Mouse (Mus musculus) lung, postnatal 0 days (tissue): ENCODE measurements around the gene Nmrk2. TPM values are rescaled to one million over a fixed set of nuclear protein-coding genes. Genes with fewer than 3 reads are reported as not detected.
"Not testable (repeated sequence)": the region's sequence is repeated elsewhere in the genome, so short reads cannot be mapped to it uniquely, and the experiment has no call there.

Source experiments
- ATAC-seq: fragments of 200-750 bp; cut with Nextera tagmentation; 2 replicates; pipeline ENCODE4 v1.8.0; 2017; ENCODE audit warnings: moderate library complexity
- DNase-seq: peaks from one replicate; pipeline ENCODE4 v3.0.0-alpha.2; 2016; ENCODE audit warnings: low spot score
- H3K27ac ChIP-seq: fragments of 300-500 bp; sonication (generic); 2 replicates; pipeline ENCODE4 v1.5.1; 2014; ENCODE audit warnings: antibody characterized with exemption, mild to moderate bottlenecking, low read length, mixed read lengths
- H3K27me3 ChIP-seq: fragments of 300-500 bp; sonication (generic); replicated peaks from 2 replicates; pipeline ENCODE4 v1.6.1; 2014; ENCODE audit warnings: low read length, mixed read lengths; ENCODE audit not compliant: insufficient read depth
- H3K36me3 ChIP-seq: fragments of 300-500 bp; sonication (generic); 2 replicates; pipeline ENCODE4 v1.6.1; 2014; ENCODE audit warnings: low read length, mixed read lengths; ENCODE audit not compliant: insufficient read depth
- H3K4me1 ChIP-seq: fragments of 300-500 bp; sonication (generic); 2 replicates; pipeline ENCODE4 v1.6.1; 2014; ENCODE audit warnings: antibody characterized with exemption, low read depth, low read length, mixed read lengths; ENCODE audit not compliant: insufficient read depth
- H3K4me2 ChIP-seq: fragments of 300-500 bp; sonication (generic); replicated peaks from 2 replicates; pipeline ENCODE4 v1.6.1; 2014; ENCODE audit warnings: low read depth, mild to moderate bottlenecking, low read length, moderate library complexity, mixed read lengths
- H3K4me3 ChIP-seq: fragments of 300-500 bp; sonication (generic); 2 replicates; pipeline ENCODE4 v1.5.1; 2014; ENCODE audit warnings: low read depth, low read length
- H3K9ac ChIP-seq: fragments of 300-500 bp; sonication (generic); replicated peaks from 2 replicates; pipeline ENCODE4 v1.6.1; 2014; ENCODE audit warnings: low read depth, mild to moderate bottlenecking
- H3K9me3 ChIP-seq: fragments of 300-500 bp; sonication (generic); 2 replicates; pipeline ENCODE4 v1.6.1; 2016; ENCODE audit warnings: low read length, mixed read lengths
- CTCF ChIP-seq: IDR thresholded peaks from 2 replicates; pipeline ENCODE4 v1.5.1; 2016; ENCODE audit warnings: antibody characterized with exemption, mild to moderate bottlenecking
- EP300 ChIP-seq: IDR thresholded peaks from 2 replicates; pipeline ENCODE4 v1.6.1; 2016; ENCODE audit warnings: antibody characterized with exemption, mild to moderate bottlenecking, control low read depth
- WGBS: fragments of 180-500 bp; shearing (Covaris S2); extraction: QIAGEN DNeasy Blood & Tissue Kit; methylation state at CpG from one replicate; pipeline ENCODE4 v1.1.7; 2014; 5-methylcytosine and 5-hydroxymethylcytosine counted together
- polyA plus RNA-seq: library from polyadenylated mRNA; unstranded; fragments of >200 nt; fragmentation: Nextera tagmentation; extraction: Ambion mirVana; gene quantifications from 2 replicates; pipeline ENCODE4 v1.2.1, GENCODE M21; 2015

Nmrk2 gene
- polyA plus RNA-seq, 1 experiment from 2014 or later: 0.92 TPM

DNA sequence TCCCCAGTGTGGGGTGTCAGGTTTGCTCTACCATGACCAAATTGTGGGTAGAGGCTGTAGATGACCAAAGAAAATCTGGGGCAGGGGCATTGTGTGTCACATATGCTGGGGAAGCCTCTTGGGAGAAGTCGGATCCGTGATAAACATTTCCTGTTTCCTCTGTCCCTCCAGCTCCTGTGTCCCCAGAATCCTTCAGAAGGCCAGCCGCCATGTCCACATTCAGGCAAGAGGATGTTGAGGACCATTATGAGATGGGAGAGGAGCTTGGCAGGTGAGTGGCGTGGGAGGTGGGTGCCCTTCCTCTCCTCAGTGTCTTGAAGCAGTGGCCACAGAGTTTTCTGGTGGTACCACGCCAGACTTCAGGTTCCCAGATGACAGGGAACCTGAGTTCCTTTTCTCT lies 18.0 kb downstream of the Nmrk2 start, which contains the start of gene 4930442H23Rik:
TSS of gene 4930442H23Rik (minus strand) at position 45 of the 400 bp plus-strand sequence.
- Histone ChIP-seq H3K27ac (peak within 1 kb of the TSS; percentile 89), H3K27me3 (no peaks in the 10 kb centered on the region), H3K4me3 (peak within 1 kb of the TSS; percentile 61), H3K9me3 (no peaks in the 10 kb centered on the region), H3K36me3 (peaks cover 34% of the 10 kb centered on the region), H3K9ac (peak within 1 kb of the TSS; percentile 51), H3K4me1 (peaks cover 7% of the 10 kb centered on the region; the same call in 1 of the 2 replicates), H3K4me2 (peak within 1 kb of the TSS; percentile 61)
- DNase-seq: no peak
- no peak for ATAC-seq
- TF ChIP-seq EP300 (no peak), CTCF (no peak)
- 62% methylated on average over 5 of the region's 5 CpGs for WGBS

DNA sequence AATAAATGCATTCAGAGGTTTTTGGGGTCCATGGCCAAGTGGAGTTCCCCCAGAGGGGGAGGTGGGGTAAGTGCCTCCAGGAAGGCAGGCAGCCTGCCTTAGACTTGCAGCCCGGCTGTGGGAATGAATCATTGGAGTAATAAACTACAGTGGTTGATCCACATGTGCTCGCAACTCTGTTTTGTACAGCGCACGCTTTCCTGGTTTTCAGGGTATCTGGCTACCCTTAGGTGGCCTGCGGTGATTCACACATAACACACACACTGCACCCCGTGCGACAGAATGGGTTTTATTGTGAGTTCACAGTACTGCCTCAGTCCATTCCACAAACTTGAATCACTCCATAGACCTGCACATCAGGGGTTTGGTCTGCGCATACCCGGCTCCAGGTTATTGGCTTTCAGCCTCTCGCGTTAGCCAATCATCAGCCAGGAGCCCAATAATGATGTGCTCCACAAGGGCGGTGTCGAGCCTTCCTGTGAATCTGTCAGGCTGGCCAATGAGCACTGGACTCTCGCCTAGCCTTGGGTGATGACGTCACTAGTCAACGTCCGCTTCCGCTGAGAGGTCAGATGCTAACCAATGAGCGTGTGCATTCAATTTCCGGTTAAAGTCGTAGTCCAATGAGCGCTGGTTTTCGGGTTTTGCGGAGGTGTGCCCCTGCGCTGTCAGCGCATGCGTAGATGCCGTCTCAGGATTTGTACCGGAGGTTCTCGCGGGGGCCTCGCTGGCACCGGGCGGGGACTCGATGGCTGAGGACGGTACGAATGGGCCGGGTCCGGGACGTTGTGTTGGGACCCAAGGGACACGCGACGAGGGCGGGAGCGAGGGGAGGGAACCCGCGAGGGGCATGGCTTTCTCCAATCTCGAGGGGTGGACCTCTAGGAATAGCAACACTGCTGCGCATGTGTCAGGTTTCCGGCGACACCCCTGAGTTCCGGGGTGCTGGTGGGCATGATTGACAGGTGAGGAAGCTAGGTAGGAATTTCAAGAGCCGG lies 19.2 kb downstream of the Nmrk2 start, which contains the start of gene Dapk3:
TSS of gene Dapk3 (plus strand) at position 670 of the 998 bp plus-strand sequence.
- ATAC-seq (peak; percentile 93), DNase-seq (peak; percentile 100)
- Histone ChIP-seq H3K36me3 (peaks cover 42% of the 10 kb centered on the region), H3K9ac (peak within 1 kb of the TSS; percentile 51), H3K27me3 (no peaks in the 10 kb centered on the region), H3K4me3 (peak within 1 kb of the TSS; percentile 61), H3K4me1 (peaks cover 7% of the 10 kb centered on the region; the same call in 1 of the 2 replicates), H3K9me3 (no peaks in the 10 kb centered on the region), H3K27ac (peak within 1 kb of the TSS; percentile 89), H3K4me2 (peak within 1 kb of the TSS; percentile 61)
- WGBS: 5% methylated on average over 53 of the region's 53 CpGs
- TF ChIP-seq CTCF (0 out of 2 replicates have a peak, but pooled peaks have one; percentile 11), EP300 (peak; percentile 65)

DNA sequence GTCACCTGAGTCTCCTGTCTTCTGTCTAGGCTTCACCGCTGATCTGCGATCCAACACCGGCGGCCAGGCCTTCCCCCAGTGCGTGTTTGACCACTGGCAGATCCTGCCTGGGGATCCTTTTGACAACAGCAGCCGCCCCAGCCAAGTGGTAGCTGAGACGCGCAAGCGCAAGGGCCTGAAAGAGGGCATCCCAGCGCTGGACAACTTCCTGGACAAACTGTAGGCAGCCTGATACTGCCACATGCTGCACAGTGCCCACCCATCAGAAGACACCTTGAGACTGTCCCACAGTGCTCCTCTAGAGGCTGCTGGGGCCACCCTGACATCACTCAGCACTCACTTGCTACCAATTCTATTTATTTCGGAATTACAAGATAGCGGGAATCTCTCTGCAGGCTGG lies 20.0 kb downstream of the Nmrk2 start:
- peaks cover 45% of the 10 kb centered on the region for H3K36me3 ChIP-seq
- H3K27ac ChIP-seq, H3K4me2 ChIP-seq, ATAC-seq, H3K4me3 ChIP-seq, H3K9me3 ChIP-seq, H3K9ac ChIP-seq, DNase-seq, H3K4me1 ChIP-seq, H3K27me3 ChIP-seq: not testable (repeated sequence)
- 71% methylated on average over 12 of the region's 12 CpGs for WGBS

DNA sequence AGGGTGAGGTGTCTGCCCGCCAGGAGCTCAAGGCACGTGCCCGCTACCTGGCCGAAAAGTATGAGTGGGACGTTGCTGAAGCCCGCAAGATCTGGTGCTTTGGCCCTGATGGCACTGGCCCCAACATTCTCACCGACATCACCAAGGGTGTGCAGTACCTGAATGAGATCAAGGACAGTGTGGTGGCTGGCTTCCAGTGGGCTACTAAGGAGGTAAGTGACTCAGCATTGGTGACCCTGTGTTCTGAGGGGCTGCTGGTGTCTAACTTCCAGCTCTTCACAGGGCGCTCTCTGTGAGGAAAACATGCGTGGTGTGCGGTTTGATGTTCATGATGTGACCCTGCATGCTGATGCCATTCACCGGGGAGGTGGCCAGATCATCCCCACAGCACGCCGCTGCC lies 20.9 kb downstream of the Nmrk2 start:
- Histone ChIP-seq H3K36me3 (peaks cover 45% of the 10 kb centered on the region), H3K27me3 (no peaks in the 10 kb centered on the region), H3K27ac (no peak overlapping the region), H3K9me3 (no peaks in the 10 kb centered on the region), H3K4me1 (peaks cover 8% of the 10 kb centered on the region; the same call in 1 of the 2 replicates), H3K4me3 (no peak overlapping the region), H3K9ac (no peak overlapping the region), H3K4me2 (no peak overlapping the region)
- 89% methylated on average over 13 of the region's 13 CpGs for WGBS
- TF ChIP-seq EP300: no peak
- DNase-seq (no peak), ATAC-seq (no peak)

DNA sequence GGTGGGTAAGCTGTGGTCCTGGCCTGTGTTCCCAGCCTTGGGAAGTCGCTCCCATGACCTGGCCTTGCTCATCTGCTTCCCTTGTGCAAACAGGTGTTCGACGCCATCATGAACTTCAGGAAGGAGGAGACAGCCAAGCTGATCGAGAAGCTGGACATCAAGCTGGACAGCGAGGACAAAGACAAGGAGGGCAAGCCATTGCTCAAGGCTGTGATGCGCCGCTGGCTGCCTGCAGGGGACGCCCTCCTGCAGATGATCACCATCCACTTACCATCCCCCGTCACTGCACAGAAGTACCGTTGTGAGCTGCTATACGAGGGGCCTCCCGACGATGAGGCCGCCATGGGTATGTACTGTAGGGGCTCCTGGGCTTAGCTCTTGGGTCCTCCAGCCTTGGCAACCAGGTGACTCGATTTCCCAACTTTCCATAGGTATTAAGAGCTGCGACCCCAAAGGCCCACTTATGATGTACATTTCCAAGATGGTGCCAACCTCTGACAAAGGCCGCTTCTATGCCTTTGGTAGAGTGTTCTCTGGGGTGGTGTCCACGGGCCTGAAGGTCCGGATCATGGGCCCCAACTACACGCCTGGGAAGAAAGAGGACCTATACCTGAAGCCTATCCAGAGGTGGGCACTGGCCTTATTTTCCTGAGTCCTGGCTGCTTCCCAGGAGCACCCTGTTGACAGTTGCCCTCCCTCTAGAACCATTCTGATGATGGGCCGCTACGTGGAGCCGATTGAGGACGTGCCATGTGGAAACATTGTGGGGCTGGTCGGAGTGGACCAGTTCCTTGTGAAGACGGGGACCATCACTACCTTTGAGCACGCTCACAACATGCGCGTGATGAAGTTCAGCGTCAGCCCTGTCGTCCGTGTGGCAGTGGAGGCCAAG lies 22.2 kb downstream of the Nmrk2 start:
- Histone ChIP-seq H3K4me2 (no peak overlapping the region), H3K9ac (no peak overlapping the region), H3K4me1 (peaks cover 12% of the 10 kb centered on the region), H3K27me3 (no peaks in the 10 kb centered on the region), H3K27ac (no peak overlapping the region), H3K9me3 (no peaks in the 10 kb centered on the region), H3K4me3 (no peak overlapping the region), H3K36me3 (peaks cover 45% of the 10 kb centered on the region)
- TF ChIP-seq EP300 (no peak), CTCF (peak; percentile 39; the same call in 1 of the 2 replicates)
- ATAC-seq (no peak), DNase-seq (no peak)
- WGBS: 87% methylated on average over 32 of the region's 32 CpGs

DNA sequence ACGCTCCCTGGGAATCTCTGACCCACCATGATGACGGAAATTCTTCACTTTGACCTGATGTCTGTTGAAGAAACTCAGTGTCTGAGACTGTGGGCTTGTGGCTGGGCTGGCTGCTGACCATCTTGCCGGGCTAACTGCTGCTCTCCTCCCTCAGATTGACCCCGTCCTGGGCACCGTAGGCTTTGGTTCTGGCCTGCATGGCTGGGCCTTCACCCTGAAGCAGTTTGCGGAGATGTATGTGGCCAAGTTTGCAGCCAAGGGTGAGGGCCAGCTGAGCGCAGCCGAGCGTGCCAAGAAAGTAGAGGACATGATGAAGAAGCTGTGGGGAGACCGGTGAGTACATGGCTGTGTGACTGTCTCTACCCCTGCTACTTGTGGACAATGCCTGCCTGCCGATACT lies 22.9 kb downstream of the Nmrk2 start:
- 84% methylated on average over 11 of the region's 11 CpGs for WGBS
- no peak overlapping the region for H3K9ac ChIP-seq
- H3K4me1 ChIP-seq: peaks cover 11% of the 10 kb centered on the region
- TF ChIP-seq CTCF (no peak), EP300 (no peak)
- H3K27ac ChIP-seq: no peak overlapping the region
- H3K4me2 ChIP-seq: no peak overlapping the region
- no peak for ATAC-seq
- no peaks in the 10 kb centered on the region for H3K27me3 ChIP-seq
- H3K9me3 ChIP-seq: no peaks in the 10 kb centered on the region
- H3K4me3 ChIP-seq: no peak overlapping the region
- no peak for DNase-seq
- H3K36me3 ChIP-seq: peaks cover 45% of the 10 kb centered on the region
